Mouse (Mus musculus) heart, postnatal 25 days (tissue): ENCODE measurements around the gene Sf3b6. TPM values are rescaled to one million over a fixed set of nuclear protein-coding genes. Genes with fewer than 3 reads are reported as not detected.
A peak's percentile ranks its signal among the peaks of the same experiment; 100 is the strongest.
"Not testable (repeated sequence)": the region's sequence is repeated elsewhere in the genome, so short reads cannot be mapped to it uniquely, and the experiment has no call there.

ENCODE experiments used
- DNase-seq: peaks from one replicate; pipeline ENCODE4 v3.0.0; 2022; ENCODE audit warnings: low spot score
- intact Hi-C: fragments of 180-260 bp; cut with DNase I; formaldehyde crosslinking; loops from one replicate; pipeline ENCODE4 v1.15.1; 2025
- total RNA-seq, 2 experiments: library from RNA; stranded (reverse); gene quantifications; 2 replicates each; pipeline ENCODE4 v1.2.3; 2021

Gene Sf3b6
- total RNA-seq, result 10 to 100 TPM; 44.2 to 51.2 TPM

GRCm38 (mm10) chr12:4817361-4818101 lies at the start of gene Sf3b6:
Gene Sf3b6, plus strand, starts transcription at chr12:4817544.
- DNase-seq, result peak; percentile 94
- intact Hi-C loops, result loop anchor here (2.0 to 5.0 kb wide), 3 partner anchors 25 to 100 kb away; partner anchors contain the start of genes Atad2b and Wdcp

GRCm38 (mm10) chr12:4768492-4769332 lies 48.6 kb upstream of the Sf3b6 start, which contains the start of the genes Pfn4 and Fam228b:
Gene Pfn4, plus strand, starts transcription at chr12:4769022.
Gene Fam228b, minus strand, starts transcription at chr12:4769267.
- intact Hi-C loops, result loop anchor here (5.0 kb wide), 2 partner anchors 149 to 196 kb away; partner anchors contain the start of gene Atad2b
- DNase-seq, result peak; percentile 89

- intact Hi-C loops, result loop anchor here (5.0 kb wide), 2 partner anchors 148 to 197 kb away; partner anchors contain the start of gene Atad2b
- no peak for DNase-seq
These were observed 48.0 kb upstream of the Sf3b6 start for GRCm38 (mm10) chr12:4769333-4769723.

DNA sequence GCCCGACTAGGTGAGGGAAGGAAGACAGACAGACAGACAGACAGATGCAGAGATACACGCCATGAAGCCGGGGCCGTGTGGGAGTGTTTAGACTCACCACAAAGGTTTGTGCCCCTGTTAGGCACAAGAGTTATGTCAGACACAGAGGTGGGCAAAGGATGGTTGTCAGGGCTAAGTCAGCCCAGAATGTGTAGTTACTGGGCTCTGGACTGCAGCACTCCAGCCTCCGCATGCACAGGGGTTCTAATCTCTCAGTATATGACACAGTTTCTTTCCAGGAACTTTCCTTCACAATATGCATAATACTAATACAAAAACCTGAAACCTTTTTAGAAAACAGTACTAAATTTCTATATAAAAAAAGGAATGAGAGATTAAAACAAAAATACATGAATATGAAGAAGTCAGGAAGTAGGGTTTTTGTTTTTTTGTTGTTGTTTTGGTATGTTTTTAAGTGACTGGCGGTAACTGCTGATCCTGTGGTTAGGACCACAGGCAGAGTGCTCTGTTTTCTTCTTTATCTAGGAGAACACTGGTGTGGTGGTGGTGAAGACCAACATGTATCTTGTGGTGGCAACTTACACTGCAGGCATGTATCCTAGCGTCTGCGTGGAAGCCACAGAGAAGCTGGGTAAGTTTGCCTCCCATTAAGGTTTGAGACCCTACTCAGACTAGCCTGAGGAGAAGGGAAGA lies 42.3 kb upstream of the Sf3b6 start:
- no peak for DNase-seq
- intact Hi-C loops, result no loop called here

GRCm38 (mm10) chr12:4775588-4775949 lies 41.8 kb upstream of the Sf3b6 start:
- DNase-seq, result no peak
- intact Hi-C loops, result no loop called here

GRCm38 (mm10) chr12:4777734-4778133 lies 39.6 kb upstream of the Sf3b6 start:
- no peak for DNase-seq
- intact Hi-C loops, result no loop called here

DNA sequence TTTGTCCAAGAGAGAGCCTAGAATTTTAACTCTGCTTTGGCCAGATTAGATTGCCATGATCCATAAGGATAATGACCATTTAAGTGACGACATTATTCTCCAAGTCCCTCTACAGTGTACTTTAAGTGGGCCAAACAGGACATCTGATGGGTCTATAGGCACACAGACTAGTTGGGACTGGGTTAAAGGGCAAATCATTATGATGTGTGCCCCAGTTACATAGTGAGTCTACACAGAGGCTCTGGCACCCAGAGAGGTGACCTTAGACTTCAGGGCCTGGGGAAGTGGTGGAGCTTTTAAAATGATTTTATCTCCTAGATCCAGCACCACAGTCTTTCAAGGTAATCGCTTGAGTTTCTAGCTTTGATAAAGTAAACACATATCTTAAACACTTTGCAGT lies 37.1 kb upstream of the Sf3b6 start:
- DNase-seq, result no peak
- intact Hi-C loops, result no loop called here

DNA sequence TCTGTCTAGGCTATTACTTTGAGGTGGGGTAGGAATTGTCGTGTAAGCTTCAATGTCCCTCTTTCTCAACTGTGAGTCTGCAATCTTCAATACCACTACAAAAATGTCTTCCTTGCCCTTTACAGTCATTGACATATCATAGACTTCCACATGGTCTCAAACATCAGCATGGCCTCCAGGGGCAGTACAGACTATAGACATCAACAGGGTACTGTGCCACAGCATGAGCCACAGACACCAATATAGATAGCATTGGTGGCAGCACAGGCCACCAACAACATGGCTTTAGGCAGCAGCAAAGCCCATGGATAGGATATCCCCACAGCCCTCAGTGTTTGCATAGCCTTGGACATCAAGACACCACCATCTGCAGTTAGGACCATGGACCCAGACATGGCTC lies 36.1 kb upstream of the Sf3b6 start:
- no peak for DNase-seq
- intact Hi-C loops, result no loop called here

GRCm38 (mm10) chr12:4781725-4782404 lies 35.5 kb upstream of the Sf3b6 start:
- DNase-seq, result not testable (repeated sequence)

DNA sequence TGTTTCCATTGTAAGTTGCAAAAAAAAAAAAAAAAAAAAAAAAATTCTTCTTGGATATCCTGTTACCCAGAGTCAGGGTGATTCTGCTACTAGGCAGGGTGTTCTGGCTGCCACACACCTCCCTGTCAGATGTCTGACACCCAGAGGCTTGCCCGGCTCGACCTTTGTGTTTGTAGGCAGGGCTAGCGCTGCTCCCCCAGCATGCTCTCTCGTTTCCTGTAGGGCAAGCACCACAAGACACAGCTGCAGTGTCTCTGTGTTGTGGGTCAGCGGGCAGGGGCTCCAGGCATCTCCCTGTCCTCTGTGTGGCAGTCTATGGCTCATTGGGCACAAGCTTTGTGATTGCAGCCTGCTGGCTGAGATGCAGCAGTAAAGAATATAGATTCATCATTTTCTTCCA lies 33.7 kb upstream of the Sf3b6 start:
- DNase-seq, result no peak
- intact Hi-C loops, result no loop called here

More at GRCm38 (mm10) chr12:4781725-4782404, 35.5 kb upstream of the Sf3b6 start:
- intact Hi-C loops, result not testable (repeated sequence)

GRCm38 (mm10) chr12:4784466-4784865 lies 32.9 kb upstream of the Sf3b6 start:
- intact Hi-C loops, result no loop called here
- DNase-seq, result no peak

GRCm38 (mm10) chr12:4788128-4788527 lies 29.2 kb upstream of the Sf3b6 start:
- intact Hi-C loops, DNase-seq: not testable (repeated sequence)

GRCm38 (mm10) chr12:4793718-4794117 lies 23.6 kb upstream of the Sf3b6 start:
- DNase-seq, result no peak
- intact Hi-C loops, result no loop called here

GRCm38 (mm10) chr12:4797471-4797870 lies 19.9 kb upstream of the Sf3b6 start:
- intact Hi-C loops, DNase-seq: not testable (repeated sequence)

DNA sequence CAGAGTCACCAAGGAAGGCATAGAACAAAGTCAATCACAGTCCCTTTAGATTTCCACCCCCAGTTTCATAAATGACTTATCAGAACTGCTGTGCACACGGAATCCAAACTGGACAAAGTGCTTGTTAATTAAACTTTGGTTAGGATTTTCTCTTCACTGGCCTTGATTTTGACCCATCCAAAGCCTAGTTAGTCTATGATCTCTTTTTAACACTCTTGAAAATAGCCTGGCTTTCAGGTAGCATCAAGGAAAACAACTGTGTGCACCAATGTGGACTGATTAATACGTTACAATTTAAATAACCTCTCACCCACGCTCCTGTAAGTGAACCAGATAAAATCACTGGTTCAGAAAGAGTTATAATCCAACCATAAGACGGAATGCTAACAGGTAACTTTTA lies 6.3 kb upstream of the Sf3b6 start:
- intact Hi-C loops, result no loop called here
- DNase-seq, result no peak

DNA sequence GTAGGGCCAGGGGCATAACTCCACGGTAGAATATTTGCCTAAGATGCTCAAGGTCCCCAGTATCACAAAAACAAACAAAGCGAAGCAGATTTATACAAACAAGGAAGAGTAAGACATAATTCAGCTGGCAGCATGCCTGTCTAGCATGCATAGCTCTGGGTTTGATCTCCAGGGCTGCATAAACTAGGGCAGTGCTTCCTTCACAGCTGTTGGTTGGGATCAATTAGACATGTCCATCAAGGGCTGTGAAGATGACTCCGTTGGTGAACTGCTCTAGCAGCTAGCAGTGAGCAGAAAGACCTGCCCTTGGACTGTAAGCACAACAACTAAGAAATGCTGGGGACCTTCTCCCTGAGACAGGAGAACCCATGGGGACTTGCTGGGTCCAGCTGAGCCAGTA lies 5.6 kb upstream of the Sf3b6 start:
- DNase-seq, result no peak

GRCm38 (mm10) chr12:4813636-4814035 lies 3.7 kb upstream of the Sf3b6 start:
- no peak for DNase-seq
- intact Hi-C loops, result no loop called here

More for the DNA sequence above, 5.6 kb upstream of the Sf3b6 start:
- intact Hi-C loops, result no loop called here

DNA sequence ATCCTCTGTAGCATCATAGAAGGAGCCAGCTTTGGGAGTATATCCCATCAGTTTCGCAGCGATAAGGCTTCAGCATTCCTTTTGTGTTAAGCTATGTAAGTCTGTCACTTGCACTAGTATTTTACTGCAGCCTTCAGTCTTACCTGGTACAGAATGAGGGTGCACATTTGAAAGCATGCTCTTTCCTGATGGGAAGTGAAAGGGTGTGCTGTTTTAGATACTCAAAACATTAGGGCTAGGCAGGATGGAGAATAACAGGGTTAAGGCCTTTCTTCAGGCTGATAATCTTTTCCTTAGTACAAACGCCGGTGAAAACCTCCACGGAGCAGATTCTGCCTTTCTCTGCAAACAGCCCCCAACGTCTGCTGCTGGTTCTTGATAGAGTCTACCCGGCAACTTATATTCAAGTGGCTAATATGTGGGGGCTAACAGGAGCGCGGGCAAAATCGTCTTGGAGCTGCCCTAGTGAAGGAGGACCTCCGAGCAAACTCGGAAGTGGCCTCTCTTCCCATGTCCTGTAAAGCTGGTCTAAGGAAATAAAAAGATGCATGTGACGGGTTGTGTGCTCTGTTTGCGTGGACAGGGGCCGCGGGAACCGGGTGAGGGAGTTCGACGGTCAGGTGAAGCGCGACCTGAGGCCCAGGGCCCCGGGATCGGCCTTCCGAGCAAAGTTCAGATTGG lies 524 bp upstream of the Sf3b6 start:
- no peak for DNase-seq
- intact Hi-C loops, result loop anchor here (2.0 to 5.0 kb wide), 2 partner anchors 46 to 100 kb away; partner anchors contain the start of gene Atad2b

DNA sequence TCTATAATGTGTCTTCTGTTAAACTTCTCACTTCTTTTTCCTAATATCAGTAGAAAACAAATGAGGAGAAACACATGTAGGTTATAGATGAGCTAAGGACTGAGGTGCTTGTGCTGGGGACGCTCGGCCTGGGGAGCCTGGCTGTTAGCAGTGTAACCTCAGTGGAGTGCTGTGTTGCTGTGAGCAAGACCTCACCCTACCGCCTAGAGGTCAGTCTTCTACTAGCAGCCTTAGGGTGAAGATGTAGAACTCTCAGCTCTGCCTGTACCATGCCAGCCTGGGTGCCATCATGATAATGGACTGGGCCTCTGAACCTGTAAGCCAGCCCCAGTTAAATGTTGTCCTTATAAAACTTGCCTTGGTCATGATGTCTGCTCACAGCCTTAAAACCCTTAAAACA lies 9.9 kb downstream of the Sf3b6 start:
- intact Hi-C loops, result no loop called here
- DNase-seq, result no peak
